8 mouse cellular contexts compared by ENCODE assay signal in genomic region chr5:108065465-108066411, GRCm38 (mm10). TPM values are rescaled to one million over a fixed set of nuclear protein-coding genes. Genes with fewer than 3 reads are reported as not detected.
DNase-seq lines count a peak whose midpoint lies in the region; ATAC-seq and TF ChIP-seq lines count a peak whose summit lies in the region.

TSS of gene Mtf2 (plus strand) at chr5:108065674.

- H3K36me3 ChIP-seq in heart, embryonic 12.5 days, result peaks cover 17% of the 10 kb centered on the region
- 0 out of 2 replicates have a peak, but pooled peaks cover 8% of the 10 kb centered on the region for H3K36me3 ChIP-seq in kidney, postnatal 0 days (ENCODE audit: insufficient read depth, low read length)
- H3K36me3 ChIP-seq in liver, embryonic 11.5 days (ENCODE audit: control insufficient read depth, insufficient read depth, low read length), result peaks cover 13% of the 10 kb centered on the region
- peaks cover 11% of the 10 kb centered on the region for H3K36me3 ChIP-seq in stomach, embryonic 14.5 days (ENCODE audit: control insufficient read depth, insufficient read depth, low read length)

- 0 out of 2 replicates have a peak, but pooled peaks have one; percentile 14 for TF ChIP-seq CTCF in kidney, postnatal 0 days (IDR thresholded peaks at IDR 0.05; ENCODE audit: low read depth)

- peak within 1 kb of the TSS; percentile 98 for H3K9ac ChIP-seq in heart, embryonic 12.5 days
- H3K9ac ChIP-seq in kidney, postnatal 0 days (ENCODE audit: low read depth, low read length), result peak within 1 kb of the TSS; percentile 96
- H3K9ac ChIP-seq in liver, embryonic 11.5 days (ENCODE audit: low read depth, low read length), result peak within 1 kb of the TSS; percentile 99
- peak within 1 kb of the TSS; percentile 85 for H3K9ac ChIP-seq in stomach, embryonic 14.5 days (replicated peaks; ENCODE audit: low read depth, low read length)

- peak within 1 kb of the TSS; percentile 94 for H3K4me3 ChIP-seq in heart, embryonic 12.5 days
- H3K4me3 ChIP-seq in kidney, postnatal 0 days (replicated peaks; ENCODE audit: low read depth, low read length), result peak within 1 kb of the TSS; percentile 89
- peak within 1 kb of the TSS; percentile 99 for H3K4me3 ChIP-seq in liver, embryonic 11.5 days (ENCODE audit: low read depth, low read length)
- peak within 1 kb of the TSS; percentile 97 for H3K4me3 ChIP-seq in stomach, embryonic 14.5 days (ENCODE audit: low read depth, low read length)

- H3K27me3 ChIP-seq in heart, embryonic 12.5 days (replicated peaks), result no peaks in the 10 kb centered on the region
- H3K27me3 ChIP-seq in kidney, postnatal 0 days (ENCODE audit: insufficient read depth, low read length), result no peaks in the 10 kb centered on the region
- H3K27me3 ChIP-seq in liver, embryonic 11.5 days (replicated peaks; ENCODE audit: control insufficient read depth, insufficient read depth, low read length), result no peaks in the 10 kb centered on the region
- no peaks in the 10 kb centered on the region for H3K27me3 ChIP-seq in stomach, embryonic 14.5 days (ENCODE audit: control insufficient read depth, insufficient read depth, low read length)

- DNase-seq in CD4-positive helper T cell, adult 2 months (ENCODE audit: low read depth, low spot score), result peak; percentile 99
- DNase-seq in brain, embryonic 18.5 days (ENCODE audit: low read depth, low spot score), result peak; percentile 94
- peak; percentile 97 for DNase-seq in kidney, postnatal 0 days (ENCODE audit: low spot score)
- DNase-seq in liver, embryonic 11.5 days (ENCODE audit: low spot score), result peak; percentile 91
- peak; percentile 97 for DNase-seq in naive thymus-derived CD4-positive, alpha-beta T cell, adult 2 months (ENCODE audit: low read depth)

- H3K9me3 ChIP-seq in heart, embryonic 12.5 days (replicated peaks), result no peaks in the 10 kb centered on the region
- H3K9me3 ChIP-seq in kidney, postnatal 0 days (replicated peaks; ENCODE audit: low read length), result no peaks in the 10 kb centered on the region
- H3K9me3 ChIP-seq in liver, embryonic 11.5 days (ENCODE audit: control insufficient read depth, low read length), result no peaks in the 10 kb centered on the region
- H3K9me3 ChIP-seq in stomach, embryonic 14.5 days (ENCODE audit: control insufficient read depth, low read depth, low read length), result no peaks in the 10 kb centered on the region

- peak within 1 kb of the TSS; percentile 97 for H3K27ac ChIP-seq in heart, embryonic 12.5 days (ENCODE audit: poor library complexity, severe bottlenecking)
- H3K27ac ChIP-seq in kidney, postnatal 0 days, result peak within 1 kb of the TSS; percentile 96
- H3K27ac ChIP-seq in liver, embryonic 11.5 days (ENCODE audit: low read depth, low read length), result peak within 1 kb of the TSS; percentile 94
- H3K27ac ChIP-seq in stomach, embryonic 14.5 days (ENCODE audit: low read length), result peak within 1 kb of the TSS; percentile 89

- under 1% methylated on average over 59 of the region's 59 CpGs for WGBS in heart, embryonic 12.5 days
- under 1% methylated on average over 59 of the region's 59 CpGs for WGBS in kidney, postnatal 0 days
- under 1% methylated on average over 59 of the region's 59 CpGs for WGBS in liver, embryonic 11.5 days
- WGBS in stomach, embryonic 14.5 days, result 0% methylated on average over 59 of the region's 59 CpGs

- peak within 1 kb of the TSS; percentile 75 for H3K4me2 ChIP-seq in heart, embryonic 12.5 days
- H3K4me2 ChIP-seq in kidney, postnatal 0 days (ENCODE audit: low read length), result peak within 1 kb of the TSS; percentile 86
- H3K4me2 ChIP-seq in liver, embryonic 11.5 days, result peak within 1 kb of the TSS; percentile 72
- peak within 1 kb of the TSS; percentile 63 for H3K4me2 ChIP-seq in stomach, embryonic 14.5 days (replicated peaks; ENCODE audit: low read depth, low read length)

- ATAC-seq in erythroid progenitor cell, adult 5-6 weeks (replicated peaks; ENCODE audit: low FRiP score, poor library complexity, severe bottlenecking), result peak; percentile 99
- ATAC-seq in heart, embryonic 12.5 days (ENCODE audit: insufficient number of reproducible peaks, low FRiP score), result peak; percentile 98
- peak; percentile 99 for ATAC-seq in kidney, postnatal 0 days (replicated peaks; ENCODE audit: low FRiP score, low read depth)
- peak; percentile 96 for ATAC-seq in liver, embryonic 11.5 days (replicated peaks; ENCODE audit: low FRiP score)
- ATAC-seq in stomach, embryonic 14.5 days (ENCODE audit: insufficient number of reproducible peaks, insufficient read depth, low FRiP score, low read depth), result peak; percentile 95

- no peaks in the 10 kb centered on the region for H3K4me1 ChIP-seq in heart, embryonic 12.5 days (replicated peaks)
- no peaks in the 10 kb centered on the region for H3K4me1 ChIP-seq in kidney, postnatal 0 days (replicated peaks; ENCODE audit: insufficient read depth, low read length)
- H3K4me1 ChIP-seq in liver, embryonic 11.5 days (replicated peaks; ENCODE audit: control insufficient read depth, insufficient read depth, low read length), result peaks cover 2% of the 10 kb centered on the region; the same call in 1 of the 2 replicates
- peaks cover 6% of the 10 kb centered on the region; the same call in 1 of the 2 replicates for H3K4me1 ChIP-seq in stomach, embryonic 14.5 days (ENCODE audit: control insufficient read depth, insufficient read depth, low read length)

RNA-seq across cellular contexts. Expression of gene Mtf2, which starts in this region (rescaled TPM):
- 26.4 and 49.7 TPM in 2 replicates for total RNA-seq in erythroid progenitor cell, adult 5-6 weeks (2015; ENCODE audit: low replicate concordance)
- total RNA-seq in erythroid progenitor cell, adult 5-6 weeks (2017; ENCODE audit: low replicate concordance), result 15.4 and 48.0 TPM in 2 replicates
- polyA plus RNA-seq in heart, embryonic 12.5 days (2016; fragmentation: Nextera tagmentation; extraction: Ambion mirVana), result 71.4 and 73.9 TPM in 2 replicates
- polyA plus RNA-seq in kidney, postnatal 0 days (2015; fragmentation: Nextera tagmentation; extraction: Ambion mirVana), result 65.8 and 70.4 TPM in 2 replicates
- 86.3 and 98.5 TPM in 2 replicates for polyA plus RNA-seq in liver, embryonic 11.5 days (2014; fragmentation: Nextera tagmentation; extraction: Ambion mirVana)
- polyA plus RNA-seq in stomach, embryonic 14.5 days (2014; fragmentation: Nextera tagmentation; extraction: Ambion mirVana), result 92.0 and 95.0 TPM in 2 replicates

Comparison
In these comparisons a context has a peak if more than half of its experiments do, and no peak if none do; other contexts are left out.
1. Peak in every context shown above with its lines: DNase-seq, ATAC-seq, H3K4me3 ChIP-seq and H3K27ac ChIP-seq.